Mouse (Mus musculus): Measurements from ENCODE around the gene Dync1h1.

- TF ChIP-seq CTCF (conservative IDR thresholded peaks at IDR 0.05 in 1 of 2, IDR thresholded peaks at IDR 0.05 in 1 of 2; ENCODE audit: low read depth in 2 of 2, low read length in 2 of 2), result peak; percentile 23 to 49; a peak in 3 of 4 replicates
- TF ChIP-seq MAFK (IDR thresholded peaks at IDR 0.05; ENCODE audit: insufficient replicate concordance, low read length), result no peak
- no peak for TF ChIP-seq HCFC1 (IDR thresholded peaks at IDR 0.05; ENCODE audit: low read depth, low read length)
- TF ChIP-seq POLR2A (IDR thresholded peaks at IDR 0.05; ENCODE audit: low read depth, low read length), result no peak
- no peak for TF ChIP-seq MYC (IDR thresholded peaks at IDR 0.05; ENCODE audit: low read depth, low read length)
- peak; percentile 38 for TF ChIP-seq SMC3 (IDR thresholded peaks at IDR 0.05; ENCODE audit: low read depth, low read length)
- no peak for TF ChIP-seq SIN3A (IDR thresholded peaks at IDR 0.05; ENCODE audit: low read length)
- no peak for TF ChIP-seq POLR2AphosphoS2 (IDR thresholded peaks at IDR 0.05; ENCODE audit: low read depth, low read length)
- TF ChIP-seq MAX (IDR thresholded peaks at IDR 0.05; ENCODE audit: low read length), result no peak
- no peak for TF ChIP-seq RCOR1 (conservative IDR thresholded peaks at IDR 0.05; ENCODE audit: low read depth, low read length)
- no peak for TF ChIP-seq UBTF (IDR thresholded peaks at IDR 0.05; ENCODE audit: low read depth, low read length)
These were observed 112.5 kb downstream of the Dync1h1 start for GRCm38 (mm10) chr12:110713784-110714183.

All from CH12.LX (cell line).